Mouse (Mus musculus): ENCODE measurements around the gene Lin7c.
"Not testable (repeated sequence)": the region's sequence is repeated elsewhere in the genome, so short reads cannot be mapped to it uniquely, and the experiment has no call there.

The Lin7c gene

GRCm38 (mm10) chr2:109890597-109890996, at the start of gene Lin7c:
Lin7c (plus strand) TSS chr2:109890853.
- DNase-seq (ENCODE audit: extremely low read depth, low read depth) = peak; percentile 84

GRCm38 (mm10) chr2:109846401-109846800, 44.3 kb upstream of the Lin7c start:
- DNase-seq (ENCODE audit: extremely low read depth, low read depth) = no peak

- no peak for DNase-seq (ENCODE audit: extremely low read depth, low read depth)
Observed at GRCm38 (mm10) chr2:109848305-109848704, 42.3 kb upstream of the Lin7c start.

- DNase-seq (ENCODE audit: extremely low read depth, low read depth) = no peak
Observed at GRCm38 (mm10) chr2:109848715-109849114, 41.9 kb upstream of the Lin7c start.

- no peak for DNase-seq (ENCODE audit: extremely low read depth, low read depth)
Observed at GRCm38 (mm10) chr2:109855601-109856000, 35.1 kb upstream of the Lin7c start.

- no peak for DNase-seq (ENCODE audit: extremely low read depth, low read depth)
Observed at GRCm38 (mm10) chr2:109859671-109860070, 31.0 kb upstream of the Lin7c start.

GRCm38 (mm10) chr2:109860832-109861231, 29.8 kb upstream of the Lin7c start:
- DNase-seq (ENCODE audit: extremely low read depth, low read depth) = no peak

GRCm38 (mm10) chr2:109879429-109879828, 11.2 kb upstream of the Lin7c start:
- not testable (repeated sequence) for DNase-seq (ENCODE audit: extremely low read depth, low read depth)

- DNase-seq (ENCODE audit: extremely low read depth, low read depth) = no peak
Observed at GRCm38 (mm10) chr2:109881111-109881510, 9.5 kb upstream of the Lin7c start.

GRCm38 (mm10) chr2:109881625-109882024, 9.0 kb upstream of the Lin7c start:
- no peak for DNase-seq (ENCODE audit: extremely low read depth, low read depth)

GRCm38 (mm10) chr2:109884106-109884505, 6.5 kb upstream of the Lin7c start:
- DNase-seq (ENCODE audit: extremely low read depth, low read depth) = no peak

- DNase-seq (ENCODE audit: extremely low read depth, low read depth) = no peak
Observed at GRCm38 (mm10) chr2:109884507-109884906, 6.1 kb upstream of the Lin7c start.

- DNase-seq (ENCODE audit: extremely low read depth, low read depth) = no peak
Observed at GRCm38 (mm10) chr2:109890068-109890467, 585 bp upstream of the Lin7c start.

- no peak for DNase-seq (ENCODE audit: extremely low read depth, low read depth)
Observed at GRCm38 (mm10) chr2:109891031-109891430, 378 bp downstream of the Lin7c start.

GRCm38 (mm10) chr2:109891471-109891870, 818 bp downstream of the Lin7c start:
- DNase-seq (ENCODE audit: extremely low read depth, low read depth) = no peak

- no peak for DNase-seq (ENCODE audit: extremely low read depth, low read depth)
Observed at GRCm38 (mm10) chr2:109896311-109896710, 5.7 kb downstream of the Lin7c start.

GRCm38 (mm10) chr2:109902869-109903268, 12.2 kb downstream of the Lin7c start:
- DNase-seq (ENCODE audit: extremely low read depth, low read depth) = no peak

- peak; percentile 69 for DNase-seq (ENCODE audit: extremely low read depth, low read depth)
Observed at GRCm38 (mm10) chr2:109904171-109904821, 13.6 kb downstream of the Lin7c start.

- DNase-seq (ENCODE audit: extremely low read depth, low read depth) = no peak
Observed at GRCm38 (mm10) chr2:109909122-109909521, 18.5 kb downstream of the Lin7c start.

GRCm38 (mm10) chr2:109912216-109912615, 21.6 kb downstream of the Lin7c start:
- DNase-seq (ENCODE audit: extremely low read depth, low read depth) = no peak

- no peak for DNase-seq (ENCODE audit: extremely low read depth, low read depth)
Observed at GRCm38 (mm10) chr2:109912766-109913165, 22.1 kb downstream of the Lin7c start.

GRCm38 (mm10) chr2:109913241-109913640, 22.6 kb downstream of the Lin7c start:
- DNase-seq (ENCODE audit: extremely low read depth, low read depth) = no peak

GRCm38 (mm10) chr2:109914601-109915000, 23.9 kb downstream of the Lin7c start:
- no peak for DNase-seq (ENCODE audit: extremely low read depth, low read depth)

Measured in MEL-GATA-1-ER (cell line).